Mouse (Mus musculus) hindbrain, postnatal 0 days (tissue): ENCODE data around the gene Tkfc. TPM values are rescaled to one million over a fixed set of nuclear protein-coding genes. Genes with fewer than 3 reads are reported as not detected.

Source experiments
- ATAC-seq: fragments of 200-750 bp; cut with Nextera tagmentation; 2 replicates; pipeline ENCODE4 v1.8.0; 2017; ENCODE audit warnings: mild to moderate bottlenecking, moderate TSS enrichment, moderate library complexity
- DNase-seq: peaks from one replicate; pipeline ENCODE4 v3.0.0-alpha.2; 2015; ENCODE audit warnings: low spot score
- H3K27ac ChIP-seq: fragments of 300-500 bp; sonication (generic); 2 replicates; pipeline ENCODE4 v1.5.1; 2014; ENCODE audit warnings: mild to moderate bottlenecking
- H3K27me3 ChIP-seq: fragments of 300-500 bp; sonication (generic); 2 replicates; pipeline ENCODE4 v1.6.1; 2014; ENCODE audit warnings: low read length, mixed read lengths; ENCODE audit not compliant: insufficient read depth
- H3K36me3 ChIP-seq: fragments of 300-500 bp; sonication (generic); 2 replicates; pipeline ENCODE4 v1.6.1; 2014; ENCODE audit warnings: low read length, mixed read lengths; ENCODE audit not compliant: insufficient read depth
- H3K4me1 ChIP-seq: fragments of 300-500 bp; sonication (generic); 2 replicates; pipeline ENCODE4 v1.6.1; 2014; ENCODE audit warnings: antibody characterized with exemption, low read length, mixed read lengths; ENCODE audit not compliant: insufficient read depth
- H3K4me2 ChIP-seq: fragments of 300-500 bp; sonication (generic); 2 replicates; pipeline ENCODE4 v1.6.1; 2014; ENCODE audit warnings: low read depth, mild to moderate bottlenecking, low read length, moderate library complexity, mixed read lengths
- H3K4me3 ChIP-seq: fragments of 300-500 bp; sonication (generic); 2 replicates; pipeline ENCODE4 v1.5.1; 2014; ENCODE audit warnings: low read length
- H3K9ac ChIP-seq: fragments of 300-500 bp; sonication (generic); replicated peaks from 2 replicates; pipeline ENCODE4 v1.6.1; 2014; ENCODE audit warnings: mild to moderate bottlenecking, low read length, moderate library complexity, mixed read lengths
- H3K9me3 ChIP-seq: fragments of 300-500 bp; sonication (generic); 2 replicates; pipeline ENCODE4 v1.6.1; 2016; ENCODE audit warnings: low read length, mixed read lengths
- CTCF ChIP-seq: IDR thresholded peaks from 2 replicates; pipeline ENCODE4 v1.5.1; 2016; ENCODE audit warnings: antibody characterized with exemption, control low read depth, low read depth
- WGBS: fragments of 180-500 bp; shearing (Covaris S2); extraction: QIAGEN DNeasy Blood & Tissue Kit; methylation state at CpG from one replicate; pipeline ENCODE4 v1.1.7; 2014; 5-methylcytosine and 5-hydroxymethylcytosine counted together
- polyA plus RNA-seq: library from polyadenylated mRNA; unstranded; fragments of >200 nt; fragmentation: Nextera tagmentation; extraction: Ambion mirVana; gene quantifications from 2 replicates; pipeline ENCODE4 v1.2.1, GENCODE M21; 2015
- total RNA-seq: library from RNA; depleted of rRNA; stranded (reverse); fragments of >200 nt; gene quantifications from 2 replicates; pipeline ENCODE4 v1.2.3, GENCODE M21; 2014; rRNA removed

Gene Tkfc
- total and polyA plus RNA-seq, 2 experiments from 2014 or later, result 18.2 to 18.4 TPM

DNA sequence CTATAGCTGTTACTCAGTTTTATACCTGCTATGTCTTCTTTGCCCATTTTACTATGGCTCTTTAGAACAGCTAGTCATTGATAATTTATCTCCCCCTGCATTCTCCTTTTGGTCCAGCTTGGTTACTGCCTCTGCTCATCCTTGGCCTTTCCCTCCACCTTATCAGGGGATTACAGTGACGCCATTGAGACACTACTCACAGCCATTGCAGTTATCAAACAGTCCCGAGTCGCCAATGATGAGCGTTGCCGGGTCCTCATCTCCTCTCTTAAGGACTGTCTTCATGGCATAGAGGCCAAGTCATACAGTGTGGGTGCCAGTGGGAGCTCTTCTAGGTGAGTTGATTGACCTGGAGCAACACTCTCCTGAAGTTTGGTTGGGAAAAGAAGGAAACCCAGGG is 66.0 kb downstream of the Tkfc start:
- no peak for TF ChIP-seq CTCF
- 97% methylated on average over 5 of the region's 5 CpGs for WGBS

More for the DNA sequence above, 66.0 kb downstream of the Tkfc start:
- Histone ChIP-seq H3K4me3 (no peak overlapping the region), H3K4me2 (no peak overlapping the region), H3K9me3 (no peaks in the 10 kb centered on the region), H3K4me1 (no peaks in the 10 kb centered on the region), H3K9ac (no peak overlapping the region), H3K27me3 (no peaks in the 10 kb centered on the region), H3K27ac (no peak overlapping the region), H3K36me3 (peaks cover 58% of the 10 kb centered on the region)
- no peak for DNase-seq
- no peak for ATAC-seq

Other genes with a start within 250 kb of the Tkfc start
- 93.4 and 114 TPM in 2 replicates for gene Syt7, start 216.6 kb downstream of the Tkfc start, total RNA-seq
- 11.9 and 17.4 TPM in 2 replicates for gene Syt7, start 216.6 kb downstream of the Tkfc start, polyA plus RNA-seq
- 6.5 and 6.8 TPM in 2 replicates for gene Lrrc10b, start 148.2 kb downstream of the Tkfc start, total RNA-seq
- 2.0 and 2.1 TPM in 2 replicates for gene Lrrc10b, start 148.2 kb downstream of the Tkfc start, polyA plus RNA-seq
- 4.0 and 5.4 TPM in 2 replicates for gene Ppp1r32, start 122.7 kb downstream of the Tkfc start, total RNA-seq
- gene Ppp1r32, start 122.7 kb downstream of the Tkfc start, polyA plus RNA-seq, result 2.3 and 2.9 TPM in 2 replicates
- gene Cpsf7, start 80.4 kb downstream of the Tkfc start, total RNA-seq, result 44.9 and 47.4 TPM in 2 replicates
- 34.4 and 36.2 TPM in 2 replicates for gene Cpsf7, start 80.4 kb downstream of the Tkfc start, polyA plus RNA-seq
- gene Sdhaf2, start 79.5 kb downstream of the Tkfc start, total RNA-seq, result 47.7 and 58.2 TPM in 2 replicates
- 60.2 and 64.2 TPM in 2 replicates for gene Sdhaf2, start 79.5 kb downstream of the Tkfc start, polyA plus RNA-seq
- 20.7 and 28.4 TPM in 2 replicates for gene Tmem216, start 49.4 kb downstream of the Tkfc start, total RNA-seq
- gene Tmem216, start 49.4 kb downstream of the Tkfc start, polyA plus RNA-seq, result 35.8 and 42.0 TPM in 2 replicates
- 18.0 TPM in 2 replicates for gene Cyb561a3, start 28.5 kb downstream of the Tkfc start, total RNA-seq
- 15.6 and 16.6 TPM in 2 replicates for gene Cyb561a3, start 28.5 kb downstream of the Tkfc start, polyA plus RNA-seq
- gene Tmem138, start 28.3 kb downstream of the Tkfc start, total RNA-seq, result 15.1 and 16.6 TPM in 2 replicates
- 34.6 and 35.7 TPM in 2 replicates for gene Tmem138, start 28.3 kb downstream of the Tkfc start, polyA plus RNA-seq
- gene Ddb1, start 327 bp downstream of the Tkfc start, total RNA-seq, result 274 and 288 TPM in 2 replicates
- 144 and 146 TPM in 2 replicates for gene Ddb1, start 327 bp downstream of the Tkfc start, polyA plus RNA-seq
- gene Vwce, start 28.6 kb upstream of the Tkfc start, total RNA-seq, result 1.3 and 7.0 TPM in 2 replicates
- gene Vwce, start 28.6 kb upstream of the Tkfc start, polyA plus RNA-seq, result 1.5 and 1.7 TPM in 2 replicates
- not detected in 2 replicates for gene Pga5, start 72.4 kb upstream of the Tkfc start, total RNA-seq
- not detected in 2 replicates for gene Pga5, start 72.4 kb upstream of the Tkfc start, polyA plus RNA-seq
- gene Vps37c, start 83.1 kb upstream of the Tkfc start, total RNA-seq, result 29.8 and 30.7 TPM in 2 replicates
- gene Vps37c, start 83.1 kb upstream of the Tkfc start, polyA plus RNA-seq, result 25.8 and 27.2 TPM in 2 replicates
- 0.68 TPM in 1 of 2 replicates, not detected in the other for gene Cd5, start 133.3 kb upstream of the Tkfc start, total RNA-seq
- gene Cd5, start 133.3 kb upstream of the Tkfc start, polyA plus RNA-seq, result 0.26 and 0.32 TPM in 2 replicates
- gene Cd6, start 224.4 kb upstream of the Tkfc start, total RNA-seq, result not detected in 2 replicates
- gene Cd6, start 224.4 kb upstream of the Tkfc start, polyA plus RNA-seq, result 0.08 TPM in 1 of 2 replicates, not detected in the other
- 1.5 and 1.9 TPM in 2 replicates for gene Slc15a3, start 234.1 kb upstream of the Tkfc start, total RNA-seq
- 0.21 and 0.78 TPM in 2 replicates for gene Slc15a3, start 234.1 kb upstream of the Tkfc start, polyA plus RNA-seq